Mouse (Mus musculus): ENCODE data around the gene Carmil2. TPM values are rescaled to one million over a fixed set of nuclear protein-coding genes. Genes with fewer than 3 reads are reported as not detected.

Carmil2 gene
- 0.26 and 2.4 TPM in 2 replicates for polyA plus RNA-seq (2015; fragmentation: Nextera tagmentation; extraction: Ambion mirVana)

DNA sequence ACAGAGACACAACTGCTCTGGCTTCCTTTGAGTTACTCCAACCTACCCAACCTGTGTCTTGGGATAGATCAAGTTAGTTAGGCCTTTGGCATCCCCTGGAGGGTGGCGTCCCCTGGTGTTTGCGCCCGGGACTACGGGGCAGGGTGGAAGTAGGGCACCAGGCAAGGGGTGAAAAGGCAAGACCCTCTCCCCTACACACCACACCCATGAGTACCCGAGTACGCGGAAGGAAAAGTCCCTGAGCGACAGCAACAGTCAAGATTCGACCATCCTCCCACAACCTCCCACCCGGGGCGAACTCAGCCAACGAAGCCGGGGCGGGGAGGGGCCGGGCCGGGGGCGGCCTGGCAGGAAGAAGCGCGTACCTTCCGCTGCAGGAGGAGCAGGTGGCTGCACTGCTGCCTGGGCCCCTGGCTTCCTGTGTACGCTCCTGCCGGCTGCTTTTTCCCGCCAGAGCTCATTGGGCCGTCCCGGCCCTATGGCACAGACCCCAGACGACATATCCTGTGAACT is at the start of gene Carmil2:
Gene Carmil2, plus strand, starts transcription at position 479 of the 513 bp plus-strand sequence.
- WGBS: 12% methylated on average over 26 of the region's 26 CpGs
- peak within 1 kb of the TSS; percentile 24 for H3K4me3 ChIP-seq
- peak; percentile 69 for ATAC-seq (replicated peaks; ENCODE audit: insufficient number of reproducible peaks, insufficient read depth, low FRiP score, low read depth)
- peaks cover 21% of the 10 kb centered on the region for H3K36me3 ChIP-seq
- H3K27ac ChIP-seq: 0 out of 2 replicates have a peak within 1 kb of the TSS, but pooled peaks have one; percentile 28
- peaks cover 16% of the 10 kb centered on the region for H3K27me3 ChIP-seq
- peak within 1 kb of the TSS; percentile 23; the same call in 1 of the 2 replicates for H3K9ac ChIP-seq
- H3K9me3 ChIP-seq (replicated peaks): no peaks in the 10 kb centered on the region
- peaks cover 6% of the 10 kb centered on the region for H3K4me1 ChIP-seq (replicated peaks)
- H3K4me2 ChIP-seq: peak within 1 kb of the TSS; percentile 53

DNA sequence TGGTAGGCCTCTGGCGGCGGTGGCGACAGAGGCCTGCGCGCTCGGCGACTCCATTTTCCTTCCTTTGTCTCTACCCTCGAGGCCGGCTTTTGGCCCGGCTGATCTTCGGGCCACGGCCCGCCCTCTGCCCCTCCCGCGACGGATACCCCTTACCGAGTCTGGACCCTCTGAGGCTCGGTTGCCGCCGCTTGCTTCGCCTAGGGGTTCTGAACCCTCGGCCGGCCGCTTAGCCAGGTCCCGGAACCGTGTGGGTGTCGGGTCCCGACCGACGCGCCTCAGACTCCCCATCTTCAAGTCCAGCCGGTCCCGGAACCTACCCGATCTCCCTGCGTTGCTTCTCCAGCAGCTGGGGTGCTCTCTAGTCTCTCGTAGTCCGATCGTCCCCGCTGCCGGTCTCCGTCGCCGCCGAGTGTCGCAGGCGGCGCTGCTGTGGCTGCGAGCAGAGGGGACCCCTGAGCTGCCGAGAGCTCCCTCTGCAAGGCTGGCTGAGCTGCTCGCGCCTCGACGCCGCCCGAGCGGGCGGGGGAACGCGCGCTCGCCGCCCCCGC is 49.0 kb upstream of the Carmil2 start, which contains the start of gene Agrp:
Gene Agrp, minus strand, starts transcription at position 431 of the 548 bp plus-strand sequence.
- H3K27ac ChIP-seq: peak within 1 kb of the TSS; percentile 100
- under 1% methylated on average over 63 of the region's 63 CpGs for WGBS

DNA sequence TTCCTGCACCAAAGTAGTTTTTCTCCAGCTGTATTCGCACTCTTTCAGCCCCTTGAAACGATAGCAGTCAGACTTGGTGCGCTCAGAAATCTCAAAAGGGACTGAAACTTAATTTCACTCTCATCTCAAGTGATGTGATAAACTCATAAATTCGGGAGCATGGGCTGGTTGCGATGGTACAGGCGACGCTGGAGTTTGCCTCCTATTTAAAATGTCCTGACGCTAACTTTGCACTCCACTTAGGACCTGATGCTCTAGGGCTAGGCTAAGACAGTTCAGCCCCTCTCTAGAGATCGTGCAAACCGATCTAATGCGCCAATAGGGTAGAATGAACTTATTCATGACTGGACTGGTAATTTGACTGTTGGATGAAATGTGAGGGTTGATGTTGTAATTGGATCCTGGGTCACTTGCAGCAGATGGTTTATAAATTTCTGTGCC is 48.5 kb upstream of the Carmil2 start:
- WGBS: under 1% methylated on average over 11 of the region's 11 CpGs
- peak overlapping the region; percentile 100 for H3K27ac ChIP-seq
- H3K9ac ChIP-seq: peak overlapping the region; percentile 99
- H3K9me3 ChIP-seq (replicated peaks): no peaks in the 10 kb centered on the region
- H3K36me3 ChIP-seq: no peaks in the 10 kb centered on the region
- peak overlapping the region; percentile 83 for H3K4me2 ChIP-seq
- H3K27me3 ChIP-seq: no peaks in the 10 kb centered on the region
- ATAC-seq (replicated peaks; ENCODE audit: insufficient number of reproducible peaks, insufficient read depth, low FRiP score, low read depth): no peak
- peaks cover 30% of the 10 kb centered on the region for H3K4me1 ChIP-seq (replicated peaks)
- H3K4me3 ChIP-seq: peak overlapping the region; percentile 97

More for the DNA sequence above, 49.0 kb upstream of the Carmil2 start, which contains the start of gene Agrp:
- H3K4me2 ChIP-seq: peak within 1 kb of the TSS; percentile 83
- peaks cover 30% of the 10 kb centered on the region for H3K4me1 ChIP-seq (replicated peaks)
- peak within 1 kb of the TSS; percentile 99 for H3K9ac ChIP-seq
- peak within 1 kb of the TSS; percentile 97 for H3K4me3 ChIP-seq
- H3K36me3 ChIP-seq: no peaks in the 10 kb centered on the region
- no peaks in the 10 kb centered on the region for H3K27me3 ChIP-seq
- ATAC-seq (replicated peaks; ENCODE audit: insufficient number of reproducible peaks, insufficient read depth, low FRiP score, low read depth): peak; percentile 48
- H3K9me3 ChIP-seq (replicated peaks): no peaks in the 10 kb centered on the region

DNA sequence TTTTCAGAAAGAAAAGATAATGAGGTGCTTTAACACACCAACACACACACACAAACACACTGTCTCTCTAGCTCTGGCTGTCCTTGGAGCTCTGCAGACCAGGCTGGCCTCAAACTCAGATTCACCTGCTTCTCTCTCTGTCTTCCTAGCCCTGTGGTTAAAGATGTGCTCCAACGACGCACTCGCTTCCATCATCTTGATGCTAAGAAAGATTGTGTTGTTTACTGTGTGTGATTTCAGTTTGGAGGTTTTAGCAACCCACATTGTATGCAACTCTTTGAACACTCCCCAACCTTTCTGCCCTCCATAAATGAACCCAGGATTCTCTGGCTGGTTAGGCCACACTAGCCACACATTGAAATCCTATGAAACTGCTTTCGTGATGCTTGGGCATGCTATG is 47.6 kb upstream of the Carmil2 start:
- H3K9ac ChIP-seq: peak overlapping the region; percentile 99; the same call in 1 of the 2 replicates

DNA sequence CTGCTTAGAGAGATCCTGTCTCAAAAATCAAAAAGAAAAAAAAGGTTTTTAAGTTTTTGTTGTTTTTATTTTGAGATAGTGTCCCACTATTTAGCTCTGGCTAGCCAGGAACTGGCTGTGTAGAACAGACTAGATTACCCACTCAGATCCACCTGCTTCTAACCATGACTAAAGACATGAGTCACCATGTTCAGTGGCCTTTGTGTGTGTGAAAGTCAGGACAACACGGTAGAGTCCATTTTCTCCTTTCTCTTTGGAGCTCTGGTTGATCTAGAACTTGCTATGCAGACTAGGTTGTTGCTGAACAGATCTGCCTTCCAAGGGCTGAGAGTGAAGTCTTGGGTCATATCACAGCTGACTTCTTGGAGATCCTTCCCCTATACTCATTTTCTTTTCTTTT is 46.2 kb upstream of the Carmil2 start:
- 77% methylated on average over 1 of the region's 1 CpGs for WGBS
- ATAC-seq (replicated peaks; ENCODE audit: insufficient number of reproducible peaks, insufficient read depth, low FRiP score, low read depth): no peak
- Histone ChIP-seq H3K9me3 (replicated peaks) (no peaks in the 10 kb centered on the region), H3K4me1 (replicated peaks) (peaks cover 30% of the 10 kb centered on the region), H3K36me3 (peaks cover 7% of the 10 kb centered on the region), H3K4me3 (no peak overlapping the region), H3K27ac (no peak overlapping the region), H3K4me2 (no peak overlapping the region), H3K27me3 (no peaks in the 10 kb centered on the region), H3K9ac (no peak overlapping the region)

More for the DNA sequence above, 47.6 kb upstream of the Carmil2 start:
- H3K36me3 ChIP-seq: no peaks in the 10 kb centered on the region
- no peaks in the 10 kb centered on the region for H3K27me3 ChIP-seq
- H3K4me3 ChIP-seq: peak overlapping the region; percentile 97
- ATAC-seq (replicated peaks; ENCODE audit: insufficient number of reproducible peaks, insufficient read depth, low FRiP score, low read depth): no peak
- peak overlapping the region; percentile 100; the same call in 1 of the 2 replicates for H3K27ac ChIP-seq
- H3K4me1 ChIP-seq (replicated peaks): peaks cover 30% of the 10 kb centered on the region
- WGBS: 83% methylated on average over 4 of the region's 4 CpGs
- peak overlapping the region; percentile 83 for H3K4me2 ChIP-seq
- no peaks in the 10 kb centered on the region for H3K9me3 ChIP-seq (replicated peaks)

DNA sequence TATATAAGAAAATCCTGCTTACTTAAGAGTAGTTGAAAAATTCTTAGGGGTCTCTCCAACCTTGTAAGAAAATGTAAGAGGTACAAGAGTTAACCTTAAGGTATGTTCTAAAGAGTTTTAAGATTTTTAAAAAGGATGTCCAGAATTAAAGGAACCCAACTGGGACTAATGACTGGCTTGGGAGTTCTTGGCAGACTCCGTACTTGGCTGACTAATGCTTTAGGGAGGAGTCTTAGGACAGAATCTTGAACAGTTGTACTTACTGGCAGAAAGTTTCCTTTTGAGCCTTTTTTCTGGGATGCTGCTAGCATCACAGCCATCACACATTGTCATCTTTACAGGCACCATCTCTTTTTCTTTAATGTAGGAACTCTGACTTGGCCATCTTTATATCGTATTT is 45.6 kb upstream of the Carmil2 start:
- H3K9me3 ChIP-seq (replicated peaks): no peaks in the 10 kb centered on the region
- H3K4me3 ChIP-seq: no peak overlapping the region
- H3K27me3 ChIP-seq: no peaks in the 10 kb centered on the region
- no peak for ATAC-seq (replicated peaks; ENCODE audit: insufficient number of reproducible peaks, insufficient read depth, low FRiP score, low read depth)
- no peak overlapping the region for H3K9ac ChIP-seq
- H3K4me2 ChIP-seq: no peak overlapping the region
- 60% methylated on average over 2 of the region's 2 CpGs for WGBS
- H3K36me3 ChIP-seq: peaks cover 14% of the 10 kb centered on the region
- peaks cover 27% of the 10 kb centered on the region for H3K4me1 ChIP-seq (replicated peaks)
- no peak overlapping the region for H3K27ac ChIP-seq

DNA sequence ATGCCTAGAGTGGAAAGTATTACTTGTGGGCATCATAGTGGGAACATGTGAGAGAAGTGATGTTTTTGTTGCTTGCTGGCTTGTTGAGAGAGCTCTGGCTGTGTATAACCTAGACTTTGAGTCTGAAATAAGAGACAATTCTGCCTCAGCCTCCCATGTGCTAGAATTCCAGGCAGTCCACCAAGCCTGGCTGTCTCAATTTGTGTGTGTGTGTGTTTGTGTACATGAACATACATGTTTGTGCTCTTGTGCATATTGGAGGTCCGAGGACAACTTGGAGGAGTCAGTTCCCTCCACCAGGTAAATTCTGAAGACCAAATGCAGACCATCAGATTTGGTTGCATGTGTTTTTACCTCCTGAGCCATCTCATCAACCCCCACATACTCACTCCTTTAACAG is 40.9 kb upstream of the Carmil2 start:
- Histone ChIP-seq H3K4me2 (no peak overlapping the region), H3K4me3 (no peak overlapping the region), H3K27me3 (no peaks in the 10 kb centered on the region), H3K4me1 (replicated peaks) (peaks cover 8% of the 10 kb centered on the region), H3K27ac (no peak overlapping the region), H3K9ac (no peak overlapping the region), H3K36me3 (peaks cover 27% of the 10 kb centered on the region), H3K9me3 (replicated peaks) (no peaks in the 10 kb centered on the region)
- WGBS: 92% methylated on average over 1 of the region's 1 CpGs
- no peak for ATAC-seq (replicated peaks; ENCODE audit: insufficient number of reproducible peaks, insufficient read depth, low FRiP score, low read depth)

DNA sequence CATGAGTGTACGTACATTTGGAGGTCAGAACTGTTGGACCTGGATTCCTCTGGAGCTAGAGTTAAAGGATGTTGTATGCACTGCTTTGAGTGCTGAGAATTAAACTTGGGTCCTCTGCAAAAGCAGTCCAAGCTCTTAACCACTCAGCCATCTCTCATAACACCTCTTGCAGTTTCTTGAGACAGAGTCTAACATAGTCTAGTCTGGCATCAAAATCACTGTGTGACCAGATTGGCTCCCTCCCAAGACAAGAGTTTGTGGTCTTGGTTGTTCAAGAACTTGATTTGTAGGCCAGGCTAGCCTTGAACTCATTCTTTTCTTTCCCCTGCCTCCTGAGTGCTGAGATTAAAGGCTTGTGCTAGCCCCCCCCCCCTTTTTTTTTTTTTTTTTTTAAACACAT is 37.1 kb upstream of the Carmil2 start:
- Histone ChIP-seq H3K27me3 (no peaks in the 10 kb centered on the region), H3K4me3 (no peak overlapping the region), H3K27ac (no peak overlapping the region), H3K36me3 (peaks cover 45% of the 10 kb centered on the region), H3K9ac (no peak overlapping the region), H3K4me2 (no peak overlapping the region), H3K9me3 (replicated peaks) (no peaks in the 10 kb centered on the region), H3K4me1 (replicated peaks) (0 out of 2 replicates have a peak, but pooled peaks cover 7% of the 10 kb centered on the region)
- no peak for ATAC-seq (replicated peaks; ENCODE audit: insufficient number of reproducible peaks, insufficient read depth, low FRiP score, low read depth)
- 97% methylated on average over 1 of the region's 1 CpGs for WGBS

DNA sequence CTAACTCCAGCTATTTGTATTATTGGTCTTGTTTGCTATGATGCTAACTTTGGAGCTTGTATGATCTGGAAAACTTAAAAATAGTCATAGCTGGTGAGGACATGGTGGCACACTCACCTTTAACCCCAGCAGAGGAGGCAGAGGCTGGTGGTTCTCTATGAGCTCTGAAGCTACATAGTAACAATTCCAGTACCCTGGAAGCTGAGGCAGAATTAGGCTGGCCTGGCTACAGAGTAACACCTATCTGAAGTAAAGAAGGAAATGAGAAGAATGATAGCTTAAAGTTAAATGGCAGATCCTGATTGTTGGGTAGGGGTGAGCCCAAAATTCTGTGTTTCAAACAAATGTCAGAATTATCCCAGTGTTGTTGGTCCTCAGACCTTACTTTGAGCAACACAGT is 28.4 kb upstream of the Carmil2 start:
- Histone ChIP-seq H3K4me1 (replicated peaks) (no peaks in the 10 kb centered on the region), H3K4me2 (no peak overlapping the region), H3K4me3 (no peak overlapping the region), H3K9ac (no peak overlapping the region), H3K36me3 (peaks cover 10% of the 10 kb centered on the region), H3K27me3 (no peaks in the 10 kb centered on the region), H3K9me3 (replicated peaks) (no peaks in the 10 kb centered on the region), H3K27ac (no peak overlapping the region)
- no peak for ATAC-seq (replicated peaks; ENCODE audit: insufficient number of reproducible peaks, insufficient read depth, low FRiP score, low read depth)

DNA sequence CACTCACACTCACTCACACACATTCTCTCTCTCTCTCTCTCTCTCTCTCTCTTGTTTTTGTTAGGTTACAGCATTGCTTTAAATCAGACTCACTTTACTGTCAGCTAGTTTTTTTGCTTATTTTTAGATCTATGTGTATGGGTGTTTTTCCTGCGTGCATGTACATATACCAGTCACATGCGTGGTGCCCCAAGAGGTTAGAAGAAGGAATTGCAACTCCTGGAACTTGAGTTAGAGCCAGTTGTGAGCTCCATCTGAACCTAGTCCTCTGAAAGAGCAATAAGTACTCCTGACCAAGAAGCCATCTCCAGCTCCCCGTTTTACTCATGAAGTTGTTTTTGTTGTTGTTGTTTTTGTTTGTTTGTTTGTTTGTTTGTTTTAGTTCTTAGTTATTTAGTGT is 24.9 kb upstream of the Carmil2 start:
- Histone ChIP-seq H3K27ac (no peak overlapping the region), H3K9ac (no peak overlapping the region), H3K4me3 (no peak overlapping the region), H3K36me3 (peaks cover 25% of the 10 kb centered on the region), H3K9me3 (replicated peaks) (no peaks in the 10 kb centered on the region), H3K4me2 (no peak overlapping the region), H3K4me1 (replicated peaks) (no peaks in the 10 kb centered on the region), H3K27me3 (no peaks in the 10 kb centered on the region)
- no peak for ATAC-seq (replicated peaks; ENCODE audit: insufficient number of reproducible peaks, insufficient read depth, low FRiP score, low read depth)
- WGBS: 74% methylated on average over 3 of the region's 3 CpGs

DNA sequence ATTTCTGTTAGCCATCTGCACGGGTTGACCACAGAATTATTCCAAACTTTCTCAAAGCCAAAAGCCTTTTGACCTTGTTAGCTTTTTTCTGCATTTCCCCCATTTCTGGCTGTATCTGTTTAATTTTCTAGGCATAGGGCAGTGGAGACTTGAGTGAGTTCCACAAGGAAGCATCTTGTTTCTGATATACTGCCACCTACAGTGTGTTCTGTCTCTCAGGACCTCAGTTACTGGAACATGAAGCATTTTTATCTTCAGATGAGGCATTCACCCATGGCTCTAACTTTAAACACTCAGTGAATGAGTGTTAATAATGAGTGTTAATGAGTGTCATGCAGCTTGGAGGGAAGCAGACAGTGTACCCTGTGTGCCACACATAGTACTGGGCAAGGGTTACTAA is 8.2 kb upstream of the Carmil2 start:
- Histone ChIP-seq H3K4me2 (no peak overlapping the region), H3K4me1 (replicated peaks) (no peaks in the 10 kb centered on the region), H3K9me3 (replicated peaks) (no peaks in the 10 kb centered on the region), H3K9ac (no peak overlapping the region), H3K4me3 (no peak overlapping the region), H3K27me3 (no peaks in the 10 kb centered on the region), H3K27ac (no peak overlapping the region), H3K36me3 (peaks cover 81% of the 10 kb centered on the region)
- 89% methylated on average over 1 of the region's 1 CpGs for WGBS
- ATAC-seq (replicated peaks; ENCODE audit: insufficient number of reproducible peaks, insufficient read depth, low FRiP score, low read depth): no peak

DNA sequence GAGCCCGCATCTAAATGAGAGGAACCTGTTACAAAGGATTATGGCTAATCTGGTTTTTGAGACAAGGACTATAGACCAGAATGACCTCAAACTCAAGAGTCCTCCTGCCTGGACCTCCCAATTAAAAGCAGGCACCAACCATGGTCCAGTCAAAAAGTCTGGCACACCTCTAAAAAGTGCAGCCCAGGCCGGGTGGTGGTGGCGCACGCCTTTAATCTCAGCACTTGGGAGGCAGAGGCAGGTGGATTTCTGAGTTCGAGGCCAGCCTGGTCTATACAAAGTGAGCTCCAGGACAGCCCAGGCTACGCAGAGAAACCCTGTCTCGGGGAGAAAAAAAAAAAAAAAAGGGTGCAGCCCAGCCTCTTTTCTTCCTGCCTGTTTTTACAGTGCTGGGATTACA is 749 bp upstream of the Carmil2 start:
- H3K9me3 ChIP-seq (replicated peaks): no peaks in the 10 kb centered on the region
- H3K27me3 ChIP-seq: peaks cover 16% of the 10 kb centered on the region
- H3K4me1 ChIP-seq (replicated peaks): peaks cover 6% of the 10 kb centered on the region
- no peak for ATAC-seq (replicated peaks; ENCODE audit: insufficient number of reproducible peaks, insufficient read depth, low FRiP score, low read depth)
- H3K9ac ChIP-seq: no peak overlapping the region
- H3K36me3 ChIP-seq: peaks cover 26% of the 10 kb centered on the region
- H3K4me2 ChIP-seq: peak overlapping the region; percentile 53; the same call in 1 of the 2 replicates
- H3K27ac ChIP-seq: no peak overlapping the region
- 73% methylated on average over 7 of the region's 7 CpGs for WGBS
- H3K4me3 ChIP-seq: no peak overlapping the region

Measured in heart, embryonic 15.5 days (tissue).